Mouse (Mus musculus): ENCODE data around the gene Pacs2.
A peak's percentile ranks its signal among the peaks of the same experiment; 100 is the strongest.

Pacs2 gene

DNA sequence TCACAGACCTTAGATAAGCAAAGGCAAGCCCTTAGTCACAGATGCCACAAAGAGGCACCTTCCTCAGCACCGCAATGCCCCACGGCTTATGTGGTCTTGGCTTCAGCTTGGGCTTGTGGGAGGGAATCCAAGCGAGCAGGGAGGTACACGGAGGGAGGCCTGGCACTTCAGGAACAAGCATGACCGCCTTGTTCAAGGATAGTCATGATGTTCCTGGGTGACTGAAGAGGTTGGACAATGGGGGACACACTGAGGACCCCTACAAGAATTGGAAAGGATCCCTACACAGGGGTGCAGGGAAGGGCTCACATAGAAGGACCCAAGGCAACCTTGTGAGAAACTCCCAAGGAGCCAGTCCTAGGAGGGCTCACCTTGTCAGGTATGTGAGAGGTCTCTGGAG, 82.7 kb downstream of the Pacs2 start:
- no peak for DNase-seq

DNA sequence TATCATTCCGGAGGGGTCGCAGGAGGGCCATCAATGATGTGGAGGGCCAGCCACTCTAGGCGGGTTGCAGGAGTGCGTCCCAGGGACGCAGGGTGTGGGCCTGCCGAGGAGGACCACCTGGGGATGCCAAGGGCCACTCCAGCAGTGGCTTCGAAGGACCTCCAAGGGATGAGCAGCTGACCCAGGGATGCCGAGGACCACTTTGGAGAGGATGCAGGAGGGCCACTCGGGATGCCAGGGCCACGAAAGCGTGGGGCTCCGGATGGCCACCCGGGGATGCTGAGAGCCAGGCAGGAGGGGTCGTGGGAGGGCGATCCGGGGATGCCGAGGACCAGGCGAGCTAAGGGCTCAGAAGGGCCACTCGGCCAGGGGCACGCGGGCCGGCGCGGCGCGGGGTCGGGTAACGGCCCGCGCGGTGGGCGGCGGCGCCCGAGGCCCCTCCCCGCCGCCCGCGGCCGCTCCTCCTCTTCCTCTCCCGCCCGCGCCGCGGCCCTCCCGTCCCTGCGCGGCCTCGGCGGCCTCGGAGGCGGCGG, 83.5 kb downstream of the Pacs2 start, which contains the start of gene Mta1:
Gene Mta1, plus strand, starts transcription at position 530 of the 533 bp plus-strand sequence.
- DNase-seq, result peak; percentile 69

DNA sequence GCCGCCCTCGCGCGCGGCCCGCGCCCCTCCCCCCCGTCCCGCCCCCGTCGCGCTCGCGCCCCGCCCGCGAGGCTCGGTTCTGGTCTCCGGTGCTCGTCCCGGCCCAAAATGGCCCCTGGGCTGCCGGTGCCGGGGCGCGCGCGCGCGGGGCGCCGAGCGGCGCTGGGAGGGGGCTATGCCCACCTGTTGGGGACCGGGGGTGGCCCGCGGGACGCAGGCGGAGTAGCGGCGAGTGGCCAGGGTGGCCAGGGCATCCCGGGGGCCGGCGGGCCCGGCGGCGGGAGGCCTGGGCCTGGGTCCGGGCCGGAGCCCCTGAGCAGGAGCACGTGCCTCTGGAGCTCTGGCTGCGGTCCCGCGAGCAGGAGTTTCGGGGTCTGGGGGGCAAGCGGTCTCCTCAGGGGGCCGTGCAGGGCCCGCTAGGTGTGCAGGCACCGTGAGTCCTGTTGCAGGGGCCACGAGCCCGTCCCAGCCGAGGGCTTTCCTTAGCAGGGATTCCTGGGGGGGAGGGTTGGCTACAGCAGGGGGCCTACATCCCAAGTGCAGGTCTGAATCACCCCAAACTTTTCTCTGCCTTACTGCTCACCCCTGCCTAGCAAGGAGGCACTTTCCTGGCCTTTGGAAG, 84.3 kb downstream of the Pacs2 start:
- DNase-seq, result peak; percentile 28

DNA sequence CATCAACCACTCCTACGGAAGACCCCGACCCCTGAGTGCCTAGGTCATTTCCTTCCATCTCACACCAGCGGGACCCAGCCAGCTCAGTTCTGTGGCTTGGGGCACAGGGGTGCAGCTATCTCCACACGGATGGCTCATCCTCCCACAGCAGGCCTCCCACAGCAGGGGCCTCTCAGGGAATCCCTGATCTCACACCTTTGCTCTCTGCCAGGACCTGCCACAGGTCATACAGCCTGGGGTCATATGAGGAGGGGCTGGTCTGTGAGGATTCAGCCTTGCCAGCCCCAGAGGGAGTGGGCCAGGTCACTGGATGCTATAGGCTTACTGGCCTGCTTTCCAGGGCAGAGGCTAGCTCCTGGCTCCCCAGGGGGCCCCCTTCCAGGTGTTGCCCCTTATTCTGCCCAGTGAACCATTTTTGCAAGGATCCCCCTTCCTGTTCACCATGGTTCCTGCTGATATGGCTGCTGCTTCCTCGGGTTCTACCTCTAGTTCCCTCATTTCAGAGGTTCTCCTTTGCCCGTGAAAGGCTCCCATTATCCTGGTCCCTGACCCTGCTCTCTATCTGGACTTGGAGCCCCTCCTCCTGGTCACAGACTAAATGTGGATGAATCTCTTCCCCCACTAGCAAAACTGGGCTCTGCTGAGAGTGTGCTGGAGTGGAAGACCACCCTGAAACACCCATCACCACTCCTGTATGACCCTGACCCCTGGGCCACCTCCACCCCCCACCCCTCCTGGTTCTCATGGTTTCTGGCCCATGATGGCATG, 85.3 kb downstream of the Pacs2 start:
- peak; percentile 28 for DNase-seq

DNA sequence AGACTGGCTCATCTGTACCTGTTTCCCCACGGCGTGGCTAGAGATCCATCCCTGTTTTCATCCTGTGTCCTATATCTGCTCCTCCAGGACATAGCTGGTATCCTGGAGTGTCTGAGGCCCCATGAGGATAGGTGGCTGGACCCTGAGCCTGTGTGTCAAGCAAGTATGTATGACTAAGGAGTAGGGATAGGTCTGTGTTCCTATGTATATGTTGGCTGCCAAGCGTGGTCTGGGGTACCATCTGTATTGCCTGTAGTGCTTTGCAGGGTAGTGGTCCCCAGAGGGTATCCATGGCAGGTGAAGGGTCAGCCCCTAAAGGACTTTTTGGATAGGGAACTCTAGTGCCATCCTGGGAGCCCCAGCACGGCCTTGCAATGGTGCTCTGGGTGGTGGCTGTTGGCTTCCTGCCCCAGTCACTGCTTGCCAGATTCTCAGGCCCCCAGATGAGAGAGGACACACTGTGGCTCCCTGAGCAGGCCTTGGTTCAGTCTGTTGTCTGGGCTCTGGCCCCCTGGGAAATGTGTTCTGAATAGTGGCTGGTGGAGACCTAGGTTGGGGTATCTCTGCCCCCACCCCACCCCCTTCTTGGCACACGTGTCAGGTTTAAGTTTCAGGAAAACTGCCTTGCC, 86.3 kb downstream of the Pacs2 start:
- DNase-seq, result no peak

DNA sequence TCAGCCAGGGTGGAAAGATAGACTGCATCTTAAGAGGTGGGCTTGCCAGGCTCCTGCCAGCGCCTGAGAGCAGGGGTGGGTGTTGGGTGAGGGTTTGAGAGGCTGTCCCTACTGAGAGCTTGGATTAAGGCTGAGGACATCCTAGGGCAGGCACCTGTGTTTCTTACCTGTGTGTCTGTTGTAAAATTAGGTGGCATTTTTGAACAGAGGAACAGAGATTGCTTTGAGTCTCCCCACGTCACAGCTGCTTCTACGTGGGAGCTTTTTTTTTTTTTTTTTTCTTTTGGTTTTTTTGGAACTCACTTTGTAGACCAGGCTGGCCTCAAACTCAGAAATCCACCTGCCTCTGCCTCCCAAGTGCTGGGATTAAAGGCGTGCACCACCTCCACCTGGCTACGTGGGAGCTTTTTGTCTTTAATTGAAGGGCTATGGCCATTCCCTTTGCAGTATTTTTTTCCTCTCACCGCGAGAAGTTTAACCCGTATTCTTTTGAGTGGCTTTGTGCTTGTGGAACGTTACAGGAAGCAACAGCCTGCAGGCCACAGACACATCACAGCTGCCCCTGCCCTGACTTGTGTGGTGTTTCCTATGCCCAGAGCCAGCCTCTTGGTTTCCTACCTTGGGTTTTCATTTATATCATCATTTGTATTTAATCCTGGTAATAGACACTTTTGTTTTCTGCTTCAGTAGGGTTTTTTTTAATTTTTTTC, 87.1 kb downstream of the Pacs2 start:
- DNase-seq, result no peak

DNA sequence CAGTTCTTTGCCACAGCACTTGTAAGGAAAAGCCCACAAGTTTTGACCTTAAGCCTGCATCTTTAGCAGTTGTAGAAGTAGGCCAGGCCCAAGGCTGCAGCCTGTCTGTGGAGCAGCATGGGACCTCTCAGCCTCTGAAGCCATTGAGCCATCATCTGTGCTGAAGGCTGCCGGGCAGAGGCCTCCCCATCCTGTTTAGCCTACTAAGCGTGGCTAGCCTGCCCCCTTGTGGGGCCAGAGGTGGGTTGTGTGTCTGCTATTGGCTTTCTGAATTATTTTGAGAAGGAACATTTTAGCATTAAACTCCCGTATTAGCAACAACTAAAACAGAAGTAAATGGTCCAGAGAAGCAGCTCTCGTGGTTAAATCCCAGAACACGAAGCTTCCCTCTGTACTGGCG, 88.2 kb downstream of the Pacs2 start:
- DNase-seq, result peak; percentile 76

DNA sequence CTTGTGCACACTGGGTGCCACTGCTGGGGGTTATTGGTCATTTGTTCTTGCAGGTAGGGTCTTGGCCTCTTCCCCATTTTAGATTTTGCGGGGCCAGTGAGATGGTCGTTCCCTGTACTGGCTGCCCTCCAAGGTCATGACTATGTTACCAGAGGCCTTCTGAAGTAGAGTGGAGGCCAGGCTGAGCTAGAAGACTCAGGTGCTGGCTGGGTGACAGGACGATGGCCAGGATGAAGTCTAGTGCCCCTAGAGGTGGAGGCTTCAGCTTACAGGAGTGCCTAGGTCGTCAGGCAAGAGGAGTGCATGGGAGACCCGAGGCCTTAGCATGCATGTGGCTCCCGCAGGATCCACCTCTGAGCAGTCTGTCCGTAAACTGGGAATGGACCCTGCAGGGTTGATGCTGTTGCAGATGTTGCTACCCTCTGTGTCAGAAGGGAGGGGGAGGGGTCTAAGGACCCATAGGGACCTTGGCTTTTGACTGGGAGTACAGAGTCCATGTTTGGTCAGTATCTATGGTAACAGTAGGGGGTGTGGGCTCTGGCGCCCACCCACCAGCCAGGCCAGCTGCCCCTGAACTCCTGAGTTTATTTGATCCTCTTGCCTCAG, 89.6 kb downstream of the Pacs2 start:
- DNase-seq, result peak; percentile 38

DNA sequence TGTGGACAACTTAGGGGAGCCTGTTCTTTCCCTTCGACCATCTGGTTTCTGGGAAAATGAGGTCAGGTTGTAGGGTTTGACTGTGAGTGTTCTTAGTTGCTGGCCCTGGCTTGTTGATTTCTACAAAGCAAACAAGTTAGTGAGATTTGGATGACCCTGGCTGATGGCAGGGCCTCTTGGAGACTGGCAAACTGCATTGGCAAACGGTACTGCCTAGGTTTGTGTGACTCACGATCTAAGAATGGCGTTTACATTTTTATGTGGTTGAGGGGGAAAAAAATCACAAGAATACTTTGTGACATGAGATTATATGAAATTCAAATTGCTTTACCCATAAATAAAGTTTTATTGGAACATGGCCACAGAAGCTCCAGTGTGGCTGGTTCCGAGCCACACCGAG, 92.1 kb downstream of the Pacs2 start:
- DNase-seq, result no peak

DNA sequence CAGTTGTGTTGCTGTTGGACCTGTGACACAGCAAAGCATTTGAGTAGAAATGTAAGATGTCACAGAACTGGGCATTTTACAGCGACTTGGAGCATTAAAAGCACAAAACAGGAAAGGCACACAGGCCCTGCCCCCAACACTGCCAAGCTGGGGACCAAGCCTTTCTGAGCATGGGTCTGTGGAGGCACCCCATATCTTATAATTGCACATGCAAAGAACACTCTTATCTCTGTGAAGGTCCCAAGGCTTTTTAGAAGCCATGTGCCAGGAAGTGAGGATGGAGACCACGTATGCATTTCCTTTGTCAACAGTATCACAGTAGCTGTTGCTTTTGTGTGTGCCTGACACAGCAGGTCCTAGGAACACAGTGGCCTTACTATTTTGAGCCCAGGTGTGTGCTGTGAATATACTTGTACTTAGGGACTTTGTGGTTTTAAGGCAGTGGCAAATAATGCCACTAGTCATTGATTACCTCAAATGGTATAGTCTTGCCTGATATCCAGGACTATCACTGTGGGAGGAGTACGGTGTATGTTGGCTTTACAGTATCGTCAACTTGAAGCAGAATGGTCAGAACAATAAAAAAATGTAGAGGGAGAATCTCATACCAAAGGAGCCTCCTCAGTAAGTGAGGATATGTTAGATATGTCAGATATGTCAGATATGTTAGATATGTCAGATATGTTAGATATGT, 93.3 kb downstream of the Pacs2 start:
- peak; percentile 82 for DNase-seq

DNA sequence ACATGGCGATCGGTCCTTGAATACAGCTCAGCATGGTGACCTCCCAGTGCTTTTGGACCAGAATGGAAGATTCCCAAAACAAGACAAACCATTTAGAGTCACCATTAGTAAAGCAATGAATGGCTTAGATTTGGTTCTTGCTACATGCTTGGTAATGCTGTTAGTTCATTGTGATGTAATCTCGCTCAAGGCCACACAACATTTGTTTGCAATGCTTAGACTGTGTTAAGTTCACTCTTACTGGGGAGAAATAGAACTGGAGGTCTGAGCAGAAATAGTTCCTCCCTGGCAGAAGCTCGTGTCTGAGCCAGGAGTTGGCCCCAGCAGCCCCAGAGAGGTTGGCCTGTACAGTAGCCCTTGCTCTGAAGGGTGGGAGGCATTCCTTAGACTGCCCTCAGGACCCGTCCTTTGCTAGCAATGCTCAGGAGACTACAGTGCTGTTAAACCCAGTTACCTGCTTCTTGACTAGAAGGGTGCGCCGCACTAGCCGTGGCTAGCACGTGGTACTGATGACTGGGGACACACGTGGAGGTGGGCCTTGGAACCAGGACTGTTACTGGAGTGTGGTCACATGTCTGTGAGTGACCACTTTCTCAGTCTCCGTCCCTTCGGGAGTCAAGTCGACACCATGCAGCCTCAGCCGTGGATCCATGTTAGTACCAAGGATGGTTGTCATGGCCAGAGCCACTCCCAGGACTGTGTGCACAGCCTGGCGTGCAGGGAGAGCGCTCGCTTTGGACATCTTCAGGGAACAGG, 94.4 kb downstream of the Pacs2 start:
- DNase-seq, result no peak

DNA sequence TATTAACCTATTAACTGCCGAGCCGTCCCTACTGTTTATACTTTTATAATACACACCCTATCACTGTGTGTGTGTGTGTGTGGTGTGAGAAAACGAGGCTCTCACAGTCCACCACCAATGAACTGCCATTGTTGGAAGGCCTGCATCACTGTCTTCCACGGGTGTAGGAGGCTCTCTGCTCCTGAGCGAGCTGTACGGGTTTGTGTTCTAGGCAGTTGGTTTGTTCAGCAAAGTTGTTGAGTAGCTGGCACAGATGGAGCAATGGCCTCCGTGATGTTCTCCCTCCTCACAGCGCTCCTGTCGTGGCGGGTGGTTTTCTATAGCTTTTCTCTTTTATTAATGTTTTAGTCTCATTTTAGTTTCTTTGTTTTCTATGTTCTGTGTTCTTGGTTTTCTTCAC, 95.5 kb downstream of the Pacs2 start:
- DNase-seq, result no peak

DNA sequence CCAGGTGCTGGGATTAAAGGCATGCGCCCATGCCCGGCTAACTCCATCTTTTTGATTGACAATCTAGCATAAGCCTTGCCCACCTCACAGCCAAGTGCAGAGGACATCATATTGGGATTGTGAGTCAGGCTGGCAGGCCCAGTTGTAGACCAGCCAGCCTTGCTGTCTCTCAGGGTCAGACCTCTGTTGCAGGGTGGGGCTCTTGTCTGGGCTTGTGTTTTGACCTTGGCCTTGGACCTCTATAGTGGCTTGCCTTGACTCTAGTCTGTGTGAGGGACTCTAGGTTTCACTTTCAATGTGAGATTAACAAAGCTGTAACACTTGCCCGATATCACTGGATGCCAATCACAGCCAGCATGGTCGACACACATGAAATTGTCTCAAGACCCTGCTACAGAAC, 99.8 kb downstream of the Pacs2 start:
- no peak for DNase-seq

DNA sequence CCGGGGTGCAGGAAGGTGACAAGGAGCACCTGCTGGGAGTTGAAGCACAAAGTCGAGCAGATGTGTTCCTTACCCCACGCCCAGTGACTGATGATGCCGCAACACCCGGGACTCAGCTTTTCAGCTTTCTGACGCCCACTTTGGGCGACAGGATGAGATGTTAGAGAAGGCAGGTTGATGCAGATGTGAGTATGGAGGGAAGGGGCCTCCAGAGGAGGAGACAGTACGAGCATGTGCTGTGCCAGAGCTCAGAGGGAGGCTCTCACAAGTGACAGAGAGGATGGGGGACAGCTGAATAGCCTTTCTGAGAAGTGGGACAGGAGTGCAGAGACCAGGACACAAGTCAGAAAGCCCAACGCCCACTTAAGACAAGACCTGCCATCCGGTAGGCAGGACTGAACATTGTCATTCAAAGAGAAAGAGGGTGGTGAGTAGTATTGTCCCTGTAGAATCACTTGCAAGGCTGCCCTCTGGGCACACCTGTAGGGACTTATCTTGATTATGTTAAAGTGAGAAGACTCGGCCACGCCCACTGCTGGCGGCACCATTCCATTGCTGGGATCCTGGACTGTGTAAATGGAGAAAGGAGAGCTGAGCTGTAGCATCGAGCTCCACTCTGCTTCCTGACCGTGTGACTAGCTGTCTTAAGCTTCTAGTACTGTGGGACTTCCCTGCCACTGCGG, 100.7 kb downstream of the Pacs2 start:
- no peak for DNase-seq

DNA sequence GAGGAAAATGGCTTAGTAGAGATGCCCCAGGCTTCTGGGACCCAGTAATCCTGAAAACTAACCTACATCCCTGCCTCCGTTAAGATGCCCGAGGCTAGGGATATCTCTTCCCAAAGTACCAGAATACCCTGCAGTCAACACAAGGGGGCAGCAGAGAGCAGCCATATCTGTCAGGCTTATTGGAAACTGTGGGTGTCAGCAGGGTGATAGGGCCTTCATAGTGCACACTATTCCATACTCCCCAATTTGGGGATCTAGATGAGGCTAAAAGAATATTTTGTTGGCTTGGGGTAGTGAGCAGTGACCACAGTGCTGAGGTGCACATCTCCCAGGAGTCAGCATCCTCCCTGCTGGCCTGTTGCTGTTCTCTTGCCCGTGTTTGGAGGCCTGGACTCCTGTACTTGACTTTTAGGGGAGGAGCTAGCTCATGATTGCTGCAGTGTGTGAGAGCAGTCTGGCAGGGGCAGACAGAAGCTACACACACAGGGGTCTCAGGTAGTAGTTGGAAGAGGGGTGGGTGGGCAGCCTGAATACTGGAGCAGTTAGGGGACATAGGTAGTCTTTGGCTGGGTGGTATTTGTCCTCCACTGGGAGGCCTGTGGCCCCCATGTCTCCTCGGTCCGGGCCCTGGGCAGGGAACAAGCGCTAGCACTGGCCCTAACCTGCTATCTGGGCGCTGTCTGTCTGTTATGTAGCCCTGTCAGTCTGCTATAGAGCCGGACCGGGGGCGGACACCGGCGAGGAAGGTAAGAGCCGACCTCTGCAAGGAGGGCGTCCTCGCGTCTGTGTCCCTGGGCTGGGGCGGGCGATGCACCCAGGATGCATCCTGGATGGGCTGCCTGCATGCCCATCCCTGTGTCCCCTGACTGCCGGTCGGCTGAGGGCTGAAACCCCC, 105.5 kb downstream of the Pacs2 start:
- DNase-seq, result peak; percentile 84

Measured in liver (tissue).